In genomic region chr11:52230694-52231093, GRCm38 (mm10) we compare ENCODE assay signal across 12 mouse cellular contexts. TPM values are rescaled to one million over a fixed set of nuclear protein-coding genes. Genes with fewer than 3 reads are reported as not detected.
A peak's percentile ranks its signal among the peaks of the same experiment; 100 is the strongest.
DNase-seq lines count a peak whose midpoint lies in the region; ATAC-seq and TF ChIP-seq lines count a peak whose summit lies in the region.
"Had no signal": no experiment of that assay in that cellular context is flagged by ENCODE, and none has a peak within 500 bp of the region (broad histone marks: within the 10 kb centered on the region; RNA-seq: fewer than 3 reads in every experiment).

No protein-coding gene starts in this region.

- H3K36me3 ChIP-seq in kidney, embryonic 14.5 days (ENCODE audit: control insufficient read depth, insufficient read depth, low read length) = peaks cover 2% of the 10 kb centered on the region; the same call in 1 of the 2 replicates
- H3K36me3 ChIP-seq in limb, embryonic 10.5 days = peaks cover 8% of the 10 kb centered on the region
- H3K36me3 ChIP-seq in myocyte (ENCODE audit: control insufficient read depth, insufficient read depth) = no peaks in the 10 kb centered on the region

- DNase-seq in kidney, adult 8-10 months = no peak
- DNase-seq in limb, embryonic 10.5 days (ENCODE audit: low spot score) = no peak
- no peak for DNase-seq in adrenal gland, adult 8-10 months
- no peak for DNase-seq in yolk sac, embryonic 10.5 days (ENCODE audit: low spot score)
- DNase-seq: cerebellum, adult 11-12 months; right cerebral cortex, postnatal 25 days had no signal

- no peak for ATAC-seq in kidney, embryonic 14.5 days (ENCODE audit: low FRiP score, low TSS enrichment)
- ATAC-seq in erythroid progenitor cell, adult 5-6 weeks (replicated peaks; ENCODE audit: low FRiP score, poor library complexity, severe bottlenecking) = 0 out of 2 replicates have a peak, but pooled peaks have one; percentile 15
- ATAC-seq in inflammation-experienced regulatory T-cells, adult 6 months = no peak

- no peaks in the 10 kb centered on the region for H3K27me3 ChIP-seq in kidney, embryonic 14.5 days (ENCODE audit: control insufficient read depth, insufficient read depth, low read length)
- no peaks in the 10 kb centered on the region for H3K27me3 ChIP-seq in limb, embryonic 10.5 days (ENCODE audit: low read depth, poor library complexity, severe bottlenecking)
- H3K27me3 ChIP-seq in myocyte (ENCODE audit: control insufficient read depth, insufficient read depth, insufficient read length) = no peaks in the 10 kb centered on the region

- H3K9me3 ChIP-seq in kidney, embryonic 14.5 days (ENCODE audit: control insufficient read depth, low read length) = no peaks in the 10 kb centered on the region
- no peaks in the 10 kb centered on the region for H3K9me3 ChIP-seq in limb, embryonic 10.5 days (replicated peaks)

- TF ChIP-seq POLR2A in myocyte (IDR thresholded peaks at IDR 0.05; ENCODE audit: insufficient read length, low read depth) = no peak

- H3K27ac ChIP-seq in kidney, embryonic 14.5 days (ENCODE audit: low read depth, low read length) = peak overlapping the region; percentile 99; the same call in 1 of the 2 replicates
- H3K27ac ChIP-seq in limb, embryonic 10.5 days = peak overlapping the region; percentile 100

- peak overlapping the region; percentile 96; the same call in 1 of the 2 replicates for H3K9ac ChIP-seq in kidney, embryonic 14.5 days (ENCODE audit: low read depth, low read length)

- 42% methylated on average over 5 of the region's 5 CpGs for WGBS in kidney, embryonic 14.5 days
- WGBS in limb, embryonic 10.5 days = 53% methylated on average over 5 of the region's 5 CpGs

- H3K4me2 ChIP-seq in kidney, embryonic 14.5 days (replicated peaks; ENCODE audit: low read depth, low read length) = peak overlapping the region; percentile 71
- H3K4me2 ChIP-seq in myocyte (ENCODE audit: low read depth) = peak overlapping the region; percentile 57

- H3K79me2 ChIP-seq in myocyte (ENCODE audit: control insufficient read depth, insufficient read depth) = peaks cover 38% of the 10 kb centered on the region

- peak overlapping the region; percentile 91 for H3K4me3 ChIP-seq in kidney, embryonic 14.5 days (ENCODE audit: low read length)
- H3K4me3 ChIP-seq in limb, embryonic 10.5 days = peak overlapping the region; percentile 96
- peak overlapping the region; percentile 82 for H3K4me3 ChIP-seq in myocyte

- H3ac ChIP-seq in myocyte (ENCODE audit: control insufficient read depth, insufficient read length) = no peak overlapping the region

- H3K4me1 ChIP-seq in kidney, embryonic 14.5 days (ENCODE audit: control insufficient read depth, insufficient read depth, low read length) = peaks cover 23% of the 10 kb centered on the region
- peaks cover 18% of the 10 kb centered on the region for H3K4me1 ChIP-seq in limb, embryonic 10.5 days

TF ChIP-seq in myocyte, 11 proteins besides CTCF, POLR2A, EP300 and RAD21:
- TF ChIP-seq E2F4 (IDR thresholded peaks at IDR 0.05; ENCODE audit: insufficient read depth) (no peak), MYOG (IDR thresholded peaks at IDR 0.05; ENCODE audit: control insufficient read depth in 1 of 3, insufficient read depth in 1 of 3, insufficient read length in 2 of 3, low read depth in 2 of 3) (no peak), SRF (IDR thresholded peaks at IDR 0.05; ENCODE audit: control insufficient read depth, insufficient read length, low read depth) (no peak), POLR2AphosphoS2 (IDR thresholded peaks at IDR 0.05; ENCODE audit: insufficient read length, low read depth) (no peak), MYOD1 (IDR thresholded peaks at IDR 0.05; ENCODE audit: control insufficient read depth in 1 of 3, insufficient read length in 2 of 3, low read depth in 2 of 3) (no peak), MAX (IDR thresholded peaks at IDR 0.05; ENCODE audit: low read depth) (no peak), REST (IDR thresholded peaks at IDR 0.05; ENCODE audit: insufficient read depth, insufficient read length) (no peak), USF1 (IDR thresholded peaks at IDR 0.05; ENCODE audit: low read depth) (no peak), TCF3 (IDR thresholded peaks at IDR 0.05; ENCODE audit: insufficient read length, low read depth) (no peak), TCF12 (IDR thresholded peaks at IDR 0.05; ENCODE audit: insufficient read depth, poor library complexity, severe bottlenecking) (no peak), CEBPB (IDR thresholded peaks at IDR 0.05; ENCODE audit: insufficient read depth, poor library complexity, severe bottlenecking) (no peak)

RNA-seq across cellular contexts. Expression of gene Skp1a, which starts 1.1 kb away (rescaled TPM):
- polyA plus RNA-seq in kidney, embryonic 14.5 days (2014; fragmentation: Nextera tagmentation; extraction: Ambion mirVana) = 843 and 964 TPM in 2 replicates
- 103 and 116 TPM in 2 replicates for total RNA-seq in erythroid progenitor cell, adult 5-6 weeks (2015; ENCODE audit: low replicate concordance)
- 69.7 and 95.6 TPM in 2 replicates for total RNA-seq in erythroid progenitor cell, adult 5-6 weeks (2017; ENCODE audit: low replicate concordance)
- polyA plus RNA-seq in limb, embryonic 10.5 days (2016; fragmentation: Nextera tagmentation; extraction: Ambion mirVana) = 876 and 900 TPM in 2 replicates
- 168 TPM for polyA plus RNA-seq in myocyte (2012; fragmentation: generic; extraction: Trizol)
- 100 to 1,000 TPM; 463 to 561 (median 519) TPM for total RNA-seq in adrenal gland, adult 8-10 months (2022)
- polyA plus RNA-seq in inflammation-experienced regulatory T-cells, adult 6 months (2017; shearing (Covaris generic)) = 100 to 1,000 TPM; 274 to 332 (median 300) TPM

RNA-seq across cellular contexts. Expression of gene Olfr1371, which starts 16.9 kb away (rescaled TPM):
- polyA plus RNA-seq in kidney, embryonic 14.5 days (2014; fragmentation: Nextera tagmentation; extraction: Ambion mirVana) = not detected in 2 replicates
- not detected in 2 replicates for total RNA-seq in erythroid progenitor cell, adult 5-6 weeks (2015; ENCODE audit: low replicate concordance)
- total RNA-seq in erythroid progenitor cell, adult 5-6 weeks (2017; ENCODE audit: low replicate concordance) = not detected in 2 replicates
- not detected in 2 replicates for polyA plus RNA-seq in limb, embryonic 10.5 days (2016; fragmentation: Nextera tagmentation; extraction: Ambion mirVana)
- polyA plus RNA-seq in myocyte (2012; fragmentation: generic; extraction: Trizol) = not detected
- total RNA-seq in adrenal gland, adult 8-10 months (2022) = not detected
- not detected for polyA plus RNA-seq in inflammation-experienced regulatory T-cells, adult 6 months (2017; shearing (Covaris generic))
- total RNA-seq: layer of hippocampus, postnatal 14 days; MEL had no signal

RNA-seq across cellular contexts. Expression of gene Tcf7, which starts 52.1 kb away (rescaled TPM):
- polyA plus RNA-seq in kidney, embryonic 14.5 days (2014; fragmentation: Nextera tagmentation; extraction: Ambion mirVana) = 18.1 and 27.5 TPM in 2 replicates
- total RNA-seq in erythroid progenitor cell, adult 5-6 weeks (2015; ENCODE audit: low replicate concordance) = 16.2 and 22.6 TPM in 2 replicates
- total RNA-seq in erythroid progenitor cell, adult 5-6 weeks (2017; ENCODE audit: low replicate concordance) = 1.4 and 3.3 TPM in 2 replicates
- 24.4 and 41.7 TPM in 2 replicates for polyA plus RNA-seq in limb, embryonic 10.5 days (2016; fragmentation: Nextera tagmentation; extraction: Ambion mirVana)
- 17.3 TPM for polyA plus RNA-seq in myocyte (2012; fragmentation: generic; extraction: Trizol)
- 10 to 100 TPM; 36.9 to 81.7 (median 55.2) TPM for total RNA-seq in adrenal gland, adult 8-10 months (2022)
- polyA plus RNA-seq in inflammation-experienced regulatory T-cells, adult 6 months (2017; shearing (Covaris generic)) = 100 to 1,000 TPM; 144 to 447 (median 399) TPM
